Mouse (Mus musculus) urinary bladder, adult 18-20 months (tissue): ENCODE data around the gene Rasgef1b.

Source experiments
- DNase-seq, 2 experiments: peaks; one replicate each; pipeline ENCODE4 v3.0.0; 2022; ENCODE audit warnings: low spot score in 2 of 2, mixed read lengths in 2 of 2

Gene Rasgef1b

DNA sequence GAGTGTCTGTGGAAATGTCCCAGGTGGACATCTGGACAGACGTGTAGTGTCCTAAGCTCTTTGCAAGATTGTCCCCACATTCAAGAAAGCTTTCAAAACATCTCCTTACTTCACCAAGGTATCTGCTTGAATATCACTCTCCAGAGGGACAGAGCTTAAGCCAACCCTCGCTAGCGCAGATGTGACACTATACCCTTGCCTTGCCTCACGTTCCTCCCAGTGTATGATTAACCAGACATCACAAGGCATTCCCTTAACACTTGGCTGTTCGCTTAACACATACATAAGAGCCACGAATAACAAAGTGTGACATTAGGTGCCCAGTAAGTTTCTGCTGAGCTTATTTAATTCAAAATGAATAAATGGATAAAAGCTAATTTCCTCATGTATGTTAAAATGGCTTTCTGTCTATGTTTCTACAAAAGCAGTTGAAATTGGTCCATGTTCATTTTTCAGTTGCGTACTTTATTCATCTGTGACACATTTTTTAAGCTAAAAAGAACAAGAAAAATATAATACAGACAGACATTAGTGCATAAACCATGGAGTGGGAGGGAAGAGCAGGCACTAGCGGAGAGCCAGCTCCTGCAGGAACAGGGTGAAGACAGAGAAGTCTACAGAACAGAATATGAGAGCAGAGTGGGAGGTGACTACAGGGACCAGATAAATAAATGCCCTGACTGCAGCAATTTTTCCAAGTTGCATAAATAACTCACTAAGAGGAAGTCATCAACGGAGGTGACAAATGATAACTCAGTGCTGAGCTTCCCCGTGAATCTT is 126.4 kb downstream of the Rasgef1b start:
- DNase-seq = no peak

- no peak for DNase-seq
Measured at GRCm38 (mm10) chr5:99599376-99599775, 129.5 kb downstream of the Rasgef1b start.

DNA sequence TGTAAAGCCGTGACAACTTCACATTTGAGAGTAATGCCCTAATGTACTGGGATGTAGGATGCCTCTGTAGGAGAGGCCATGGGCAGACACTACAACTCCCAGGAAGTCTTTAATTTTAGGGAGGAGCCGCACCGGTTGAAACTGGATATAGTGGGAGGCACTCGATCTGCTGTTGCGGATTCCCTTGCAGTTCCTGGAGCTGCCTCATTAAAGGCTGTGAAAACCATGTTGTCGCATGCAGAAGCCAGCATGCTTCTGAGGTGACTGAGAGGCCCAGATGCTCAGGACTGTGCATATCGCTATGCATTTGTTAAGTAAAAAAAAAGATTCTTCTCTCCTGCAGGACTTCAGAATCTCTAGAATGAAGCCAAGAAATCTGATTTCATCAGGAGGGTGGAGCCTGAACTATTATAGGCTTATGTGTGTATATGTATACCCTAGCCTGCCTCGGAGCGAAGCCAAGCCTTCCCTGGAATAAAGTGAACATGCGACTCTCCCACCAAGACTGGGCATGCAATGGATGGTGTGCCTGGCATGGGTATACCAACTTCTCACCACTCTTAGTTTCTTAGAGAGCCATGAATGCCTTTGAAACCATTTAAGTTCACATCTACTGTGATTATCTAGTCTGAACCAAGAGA is 130.3 kb downstream of the Rasgef1b start:
- no peak for DNase-seq

DNA sequence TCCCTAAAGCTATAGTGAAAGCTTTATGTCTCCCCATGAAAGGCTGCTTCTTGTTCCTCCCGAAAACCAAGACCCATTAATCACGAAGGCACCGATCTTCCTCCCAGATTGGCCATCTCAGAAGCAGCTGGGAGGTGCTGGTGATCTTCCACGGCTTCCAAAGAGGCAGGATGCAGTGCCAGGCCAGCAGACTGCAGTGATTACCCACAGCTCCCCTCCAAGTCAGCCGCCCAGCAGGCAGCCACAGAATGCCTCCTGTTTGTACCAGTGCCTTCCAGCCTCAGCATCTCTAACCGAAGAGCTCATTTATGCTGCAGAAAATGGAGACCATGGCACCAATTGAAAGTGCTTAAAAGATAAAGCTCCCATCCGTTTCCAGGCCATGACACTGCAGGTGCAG is 131.2 kb downstream of the Rasgef1b start:
- DNase-seq = no peak

DNA sequence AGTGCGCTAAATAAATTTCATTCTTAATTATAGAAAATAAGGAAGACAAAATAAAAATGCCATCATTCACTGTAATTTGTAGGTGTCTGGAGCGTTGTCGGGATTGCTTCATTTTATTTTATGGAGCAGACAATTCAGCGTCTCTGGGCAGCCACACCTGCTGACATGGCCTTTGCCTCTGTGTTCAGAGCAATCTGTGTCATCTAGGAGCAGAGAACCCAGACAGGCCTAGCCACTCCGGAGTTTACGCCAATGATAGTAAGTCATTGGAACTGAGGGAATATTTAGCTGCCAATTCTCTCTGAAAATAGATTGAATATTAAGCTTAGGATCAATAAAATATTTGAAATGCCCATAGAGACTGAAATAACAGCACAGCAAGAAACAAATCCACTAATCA is 137.5 kb downstream of the Rasgef1b start:
- DNase-seq = no peak

DNA sequence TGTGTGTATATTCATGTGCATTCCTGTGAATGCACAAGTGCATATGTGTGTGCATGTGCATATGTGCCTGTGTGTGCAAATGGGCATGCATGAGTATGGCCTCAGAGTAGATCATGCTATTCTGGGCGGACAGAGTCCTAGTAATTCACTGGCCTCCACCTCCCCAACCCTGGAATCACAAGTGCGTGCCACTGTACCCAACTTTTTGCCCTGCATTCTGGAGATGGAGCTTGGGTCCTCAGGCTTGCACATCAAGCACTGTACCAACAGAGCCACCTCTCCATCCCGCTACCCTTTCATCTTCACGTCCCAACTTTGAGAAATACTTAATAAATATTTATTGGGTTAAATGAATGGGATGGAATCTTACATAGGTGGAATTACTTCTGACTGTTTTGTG is 138.3 kb downstream of the Rasgef1b start:
- no peak for DNase-seq

DNA sequence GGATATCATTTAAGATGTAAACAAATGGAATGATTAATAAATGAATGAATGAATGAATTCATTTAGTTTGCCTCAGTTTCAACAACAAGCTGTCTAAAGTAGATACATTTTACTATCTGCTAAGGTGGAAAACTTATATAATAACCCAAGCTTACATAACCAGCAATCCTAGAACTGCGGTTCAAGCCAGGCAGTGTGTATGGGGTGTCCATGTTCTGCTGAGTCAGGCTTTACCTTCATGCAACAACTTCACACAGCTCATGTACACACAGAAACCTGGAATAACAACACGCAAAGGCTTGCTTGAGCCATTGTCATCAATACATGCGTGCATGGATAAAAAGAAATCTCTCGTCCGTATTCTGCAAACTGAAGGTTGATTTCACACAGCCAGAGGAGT is 140.9 kb downstream of the Rasgef1b start:
- DNase-seq = no peak

- DNase-seq = no peak
Measured at GRCm38 (mm10) chr5:99587589-99587988, 141.3 kb downstream of the Rasgef1b start.

DNA sequence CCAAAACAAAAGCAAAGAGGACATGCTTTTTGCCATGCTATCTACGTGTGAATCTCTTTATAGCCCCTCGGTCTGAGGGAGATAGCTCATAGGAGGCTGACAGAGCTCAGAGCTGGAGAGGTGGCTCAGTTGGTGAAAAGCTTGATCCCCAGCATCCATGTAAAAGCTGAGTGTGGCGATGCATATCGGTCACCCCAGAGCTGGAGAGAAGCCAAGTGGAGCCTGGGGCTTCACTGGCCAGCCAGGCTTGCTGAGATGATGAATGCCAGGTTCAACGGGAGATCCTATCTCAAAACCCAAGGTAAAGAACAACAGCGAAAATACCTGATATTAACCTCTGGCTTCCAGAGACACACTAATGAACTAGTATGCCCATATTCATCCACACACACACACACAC is 142.6 kb downstream of the Rasgef1b start:
- DNase-seq = no peak

DNA sequence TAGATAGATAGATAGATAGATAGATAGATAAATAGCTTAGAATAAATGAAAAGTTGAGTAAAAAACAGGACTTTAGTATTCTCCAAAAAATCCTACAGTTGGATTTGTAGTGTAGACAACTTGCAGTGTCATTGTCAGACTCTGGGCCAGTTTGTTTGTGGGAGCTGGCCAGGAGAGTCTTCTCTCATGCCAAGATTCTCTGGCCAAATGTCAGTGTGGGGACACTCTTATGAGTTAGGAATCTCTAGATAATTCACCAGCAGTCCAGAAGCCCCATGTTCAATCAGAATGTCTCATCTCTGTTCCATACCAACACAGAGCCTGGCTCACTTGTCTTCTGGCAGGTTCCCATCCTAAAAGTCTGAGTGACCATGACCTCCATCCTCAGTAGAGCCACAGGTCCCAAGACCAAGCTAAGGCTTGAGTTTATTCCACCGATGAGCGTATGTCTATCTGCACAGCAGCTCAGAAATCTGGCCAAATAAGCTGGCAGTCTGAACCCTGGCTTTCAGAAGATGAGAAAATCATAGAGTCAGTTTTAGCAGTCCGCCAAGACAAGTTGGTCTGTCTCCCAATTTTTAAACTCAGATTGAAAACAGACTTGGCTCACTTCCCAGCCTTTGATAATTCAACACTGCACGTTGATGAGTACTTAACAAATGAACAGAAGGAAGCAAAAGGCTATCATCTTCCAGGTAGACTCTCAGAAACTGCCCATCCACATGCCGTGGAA is 143.5 kb downstream of the Rasgef1b start:
- no peak for DNase-seq

- no peak for DNase-seq
Measured at GRCm38 (mm10) chr5:99584266-99584665, 144.6 kb downstream of the Rasgef1b start.

GRCm38 (mm10) chr5:99582055-99582454 is 146.8 kb downstream of the Rasgef1b start:
- DNase-seq = no peak

GRCm38 (mm10) chr5:99578692-99579091 is 150.2 kb downstream of the Rasgef1b start:
- DNase-seq = peak; percentile 20 to 24

DNA sequence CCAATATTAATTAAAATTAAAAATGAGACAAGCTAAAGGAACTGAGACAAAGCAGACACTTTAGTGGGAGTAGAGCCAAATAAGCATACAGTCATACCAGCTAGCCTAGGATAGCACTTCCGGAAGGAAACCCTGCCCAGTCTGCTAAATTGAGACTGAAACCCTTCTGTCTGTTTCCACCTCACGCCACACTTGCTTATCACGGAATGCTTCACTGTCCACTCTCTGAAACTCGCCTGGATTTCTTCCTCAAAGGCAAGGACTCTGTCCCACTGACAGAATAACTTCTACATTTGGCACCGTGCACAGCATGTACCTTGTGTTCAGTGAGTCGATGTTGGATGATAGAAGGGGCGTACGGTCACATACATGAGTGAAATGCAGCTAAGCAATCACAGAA is 153.0 kb downstream of the Rasgef1b start:
- no peak for DNase-seq

- no peak for DNase-seq
Measured at GRCm38 (mm10) chr5:99564501-99565323, 164.2 kb downstream of the Rasgef1b start.

DNA sequence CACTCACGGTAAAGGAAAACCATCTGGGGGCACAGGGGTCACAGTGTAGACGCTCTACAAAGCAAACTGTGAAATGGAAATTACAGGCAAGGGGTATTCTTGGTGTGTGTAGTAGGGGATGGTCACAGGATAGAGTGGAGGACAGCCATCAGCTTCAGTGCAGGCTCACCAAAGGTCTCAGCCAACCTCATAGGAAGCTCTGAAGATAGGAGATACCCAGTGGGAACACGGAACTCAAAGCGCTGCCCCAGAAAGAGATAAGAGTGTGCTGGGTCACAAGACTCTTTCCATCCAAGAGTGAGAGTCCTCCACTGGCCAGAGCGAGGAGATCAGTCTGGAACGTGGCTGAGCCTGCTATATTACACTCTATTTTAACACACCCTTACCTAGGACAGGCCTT is 166.8 kb downstream of the Rasgef1b start:
- no peak for DNase-seq

DNA sequence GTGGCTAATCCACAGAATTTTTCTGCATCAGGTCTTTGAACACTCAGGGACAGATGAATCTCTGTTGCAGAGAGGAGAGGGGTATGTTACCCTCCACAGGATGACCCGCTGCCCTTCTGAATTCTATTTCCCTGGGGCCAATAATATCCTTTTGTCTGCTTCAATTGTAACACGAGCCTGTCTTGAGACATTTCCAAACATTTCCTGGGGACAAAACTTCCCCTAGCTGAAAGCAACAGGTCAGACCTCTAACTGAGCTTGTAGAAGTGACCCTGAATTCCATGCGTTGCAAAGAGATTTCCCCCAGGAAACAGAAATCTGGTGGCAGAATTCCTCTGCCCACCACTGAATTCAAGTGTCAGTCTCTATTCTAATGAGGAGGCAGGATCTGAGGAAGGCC is 169.1 kb downstream of the Rasgef1b start:
- no peak for DNase-seq

GRCm38 (mm10) chr5:99558231-99558630 is 170.6 kb downstream of the Rasgef1b start:
- no peak for DNase-seq

GRCm38 (mm10) chr5:99552645-99553044 is 176.2 kb downstream of the Rasgef1b start:
- no peak for DNase-seq

GRCm38 (mm10) chr5:99544664-99545494 is 184.0 kb downstream of the Rasgef1b start:
- DNase-seq = no peak
